Mouse (Mus musculus): ENCODE results near the gene Capza2. TPM values are rescaled to one million over a fixed set of nuclear protein-coding genes. Genes with fewer than 3 reads are reported as not detected.
A peak's percentile ranks its signal among the peaks of the same experiment; 100 is the strongest.

The Capza2 gene
- 44.6 and 73.4 TPM in 2 replicates for total RNA-seq (2012; rRNA removed)

DNA sequence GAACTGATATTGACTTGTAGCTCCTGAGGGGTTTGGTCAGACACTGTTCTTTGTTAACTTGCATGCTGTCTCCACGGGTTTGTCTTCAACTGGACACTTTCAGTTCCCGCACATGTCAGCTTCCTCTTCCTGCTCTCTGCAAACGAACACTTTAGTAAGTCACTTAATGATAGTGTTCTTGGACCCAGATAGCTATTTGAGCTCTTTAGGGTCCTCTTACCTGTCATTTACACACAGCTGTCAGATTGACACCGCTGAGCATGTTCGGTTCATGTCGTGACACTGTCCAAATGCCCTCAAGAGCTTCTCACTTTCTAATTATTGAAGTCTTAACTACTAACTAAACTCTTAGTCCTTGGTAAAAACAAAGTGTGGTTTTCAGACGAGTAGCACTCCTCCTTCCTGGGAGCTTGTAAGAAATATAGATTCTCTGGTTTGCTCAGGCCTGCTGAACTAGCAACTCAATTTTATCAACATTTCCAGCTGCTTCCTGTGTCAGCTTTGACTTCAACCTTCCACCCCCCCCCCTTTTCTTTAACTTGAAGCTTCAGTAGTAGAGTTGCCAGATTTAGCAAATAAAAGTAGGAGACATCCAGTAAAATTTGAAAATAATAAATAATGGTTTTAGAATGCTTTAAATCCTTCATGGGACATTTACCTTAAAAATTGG is at the start of gene Capza2:
Gene Capza2, plus strand, starts transcription at position 620 of the 670 bp plus-strand sequence.
- no peak for DNase-seq (ENCODE audit: low read depth, low spot score)
- in situ Hi-C loops (cut with MboI; ENCODE audit: low sequenced_read_pairs in 2 of 2, unreplicated experiment in 2 of 2): no loop called here
- TF ChIP-seq ZNF384 (IDR thresholded peaks at IDR 0.05; ENCODE audit: low read depth, low read length) (no peak), ZC3H11A (IDR thresholded peaks at IDR 0.05; ENCODE audit: borderline replicate concordance, low read depth, low read length) (no peak), CHD2 (IDR thresholded peaks at IDR 0.05; ENCODE audit: low read depth, low read length) (no peak), HCFC1 (IDR thresholded peaks at IDR 0.05; ENCODE audit: borderline replicate concordance, insufficient read depth, low read length) (no peak), MAFK (IDR thresholded peaks at IDR 0.05; ENCODE audit: insufficient read depth, low read depth, low read length) (no peak)
- Histone ChIP-seq H3K4me1 (ENCODE audit: control insufficient read depth in 2 of 2, insufficient read depth in 2 of 2, low read length in 2 of 2, poor library complexity in 1 of 2) (peaks cover 1 to 7% of the 10 kb centered on the region in 2 experiments; a peak in 1 of 4 replicates), H3K36me3 (ENCODE audit: control insufficient read depth, insufficient read depth, low read length, poor library complexity, severe bottlenecking) (no peaks in the 10 kb centered on the region), H3K9me3 (ENCODE audit: control insufficient read depth, insufficient read depth, low read depth, low read length) (no peaks in the 10 kb centered on the region), H3K27ac (ENCODE audit: insufficient read depth, low read depth, low read length, poor library complexity, severe bottlenecking) (peak within 1 kb of the TSS; percentile 80; the same call in 1 of the 2 replicates), H3K9ac (ENCODE audit: insufficient read depth, low read depth, low read length, poor library complexity, severe bottlenecking) (peak within 1 kb of the TSS; percentile 83), H3K4me3 (ENCODE audit: insufficient read depth in 1 of 2, low read depth in 1 of 2, low read length in 2 of 2, poor library complexity in 1 of 2, severe bottlenecking in 1 of 2) (peak within 1 kb of the TSS; percentile 89 to 93)

DNA sequence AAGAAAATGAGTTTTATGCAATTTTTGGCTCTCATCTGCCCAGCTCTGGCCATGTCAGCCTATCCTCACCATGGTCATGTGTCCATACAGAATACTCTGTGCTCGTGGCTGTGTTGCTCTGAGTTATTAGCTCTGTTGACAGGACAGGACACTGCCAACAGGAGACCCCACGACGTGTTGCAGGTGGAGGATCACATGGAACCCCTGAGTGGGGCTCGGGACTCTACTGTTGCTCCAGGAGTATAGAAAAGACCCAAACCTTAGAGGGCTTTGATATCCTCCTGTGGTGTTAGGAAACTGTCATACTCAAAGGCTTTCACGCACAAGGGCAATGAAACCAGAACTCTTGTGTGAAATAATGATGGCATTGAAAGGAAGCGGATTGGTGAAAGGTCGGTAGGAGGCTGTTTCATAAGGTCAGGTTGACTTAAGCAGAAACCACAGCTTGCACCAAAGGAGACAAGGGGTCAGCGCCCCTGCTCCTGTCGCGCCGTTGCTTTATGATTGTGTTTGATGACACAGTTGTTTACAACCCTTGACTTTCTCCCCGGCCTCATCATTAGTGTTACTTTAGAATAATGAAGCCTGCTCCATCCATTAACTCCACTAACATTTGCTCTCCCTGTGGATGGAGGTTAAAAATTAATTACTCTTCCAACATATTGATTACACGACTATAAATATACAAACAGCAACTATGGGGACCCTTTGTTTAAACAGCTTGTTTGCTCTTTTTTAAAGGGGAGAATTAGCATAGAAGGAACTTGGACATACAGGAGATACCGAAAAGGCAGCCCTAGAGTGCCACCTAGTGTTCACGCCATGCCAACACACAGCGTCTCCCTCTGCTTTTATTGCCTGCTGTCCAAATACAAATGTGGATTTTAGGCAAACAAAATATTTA is 46.7 kb upstream of the Capza2 start:
- H3K9me3 ChIP-seq (ENCODE audit: control insufficient read depth, insufficient read depth, low read depth, low read length): no peaks in the 10 kb centered on the region
- H3K4me1 ChIP-seq (ENCODE audit: control insufficient read depth in 2 of 2, insufficient read depth in 2 of 2, low read length in 2 of 2, poor library complexity in 1 of 2): no peaks in the 10 kb centered on the region
- no peak overlapping the region for H3K9ac ChIP-seq (ENCODE audit: insufficient read depth, low read depth, low read length, poor library complexity, severe bottlenecking)
- no peak overlapping the region for H3K4me3 ChIP-seq (ENCODE audit: insufficient read depth in 1 of 2, low read depth in 1 of 2, low read length in 2 of 2, poor library complexity in 1 of 2, severe bottlenecking in 1 of 2)
- DNase-seq (ENCODE audit: low read depth, low spot score): peak; percentile 54
- in situ Hi-C loops (cut with MboI; ENCODE audit: low sequenced_read_pairs in 2 of 2, unreplicated experiment in 2 of 2): loop anchor here (25.0 kb wide), 2 partner anchors 227 to 552 kb away; no protein-coding TSS in a partner anchor
- TF ChIP-seq ZNF384 (IDR thresholded peaks at IDR 0.05; ENCODE audit: low read depth, low read length): no peak
- peak; percentile 93 for TF ChIP-seq ZC3H11A (IDR thresholded peaks at IDR 0.05; ENCODE audit: borderline replicate concordance, low read depth, low read length)
- no peak for TF ChIP-seq CHD2 (IDR thresholded peaks at IDR 0.05; ENCODE audit: low read depth, low read length)
- no peak for TF ChIP-seq HCFC1 (IDR thresholded peaks at IDR 0.05; ENCODE audit: borderline replicate concordance, insufficient read depth, low read length)
- no peaks in the 10 kb centered on the region for H3K36me3 ChIP-seq (ENCODE audit: control insufficient read depth, insufficient read depth, low read length, poor library complexity, severe bottlenecking)
- H3K27ac ChIP-seq (ENCODE audit: insufficient read depth, low read depth, low read length, poor library complexity, severe bottlenecking): no peak overlapping the region

DNA sequence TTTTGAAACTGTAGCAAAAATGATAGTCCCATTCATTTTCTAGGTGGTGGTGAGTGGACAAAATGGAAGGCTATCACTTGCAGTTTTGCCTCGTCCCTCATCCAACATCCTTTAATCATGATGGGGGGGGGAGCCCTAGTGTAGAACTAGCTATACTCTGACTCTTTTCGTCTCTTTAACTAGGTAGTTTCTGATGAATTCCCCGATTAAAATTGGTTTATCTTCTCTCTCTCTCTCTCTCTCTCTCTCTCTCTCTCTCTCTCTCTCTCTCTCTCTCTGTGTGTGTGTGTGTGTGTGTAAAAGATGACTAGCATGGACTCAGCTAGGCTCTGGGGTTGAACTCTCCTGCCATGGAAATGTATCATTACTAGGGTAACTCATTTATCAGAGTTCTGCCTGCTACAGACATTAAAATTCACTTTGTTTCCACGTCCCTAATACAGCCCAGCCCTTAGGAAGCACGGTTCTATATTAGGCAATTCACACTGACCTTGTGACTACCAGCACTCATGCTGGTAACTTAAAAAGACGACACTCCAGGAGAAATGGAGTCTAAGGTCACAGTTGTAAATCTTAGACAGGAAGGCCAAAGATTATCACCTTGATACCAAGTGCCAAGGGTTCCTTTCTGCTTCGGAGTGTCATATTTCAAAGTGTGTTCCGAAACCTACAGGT is 45.9 kb upstream of the Capza2 start:
- Histone ChIP-seq H3K9ac (ENCODE audit: insufficient read depth, low read depth, low read length, poor library complexity, severe bottlenecking) (no peak overlapping the region), H3K4me3 (ENCODE audit: insufficient read depth in 1 of 2, low read depth in 1 of 2, low read length in 2 of 2, poor library complexity in 1 of 2, severe bottlenecking in 1 of 2) (no peak overlapping the region), H3K9me3 (ENCODE audit: control insufficient read depth, insufficient read depth, low read depth, low read length) (no peaks in the 10 kb centered on the region), H3K4me1 (ENCODE audit: control insufficient read depth in 2 of 2, insufficient read depth in 2 of 2, low read length in 2 of 2, poor library complexity in 1 of 2) (no peaks in the 10 kb centered on the region), H3K27ac (ENCODE audit: insufficient read depth, low read depth, low read length, poor library complexity, severe bottlenecking) (no peak overlapping the region), H3K36me3 (ENCODE audit: control insufficient read depth, insufficient read depth, low read length, poor library complexity, severe bottlenecking) (no peaks in the 10 kb centered on the region)
- DNase-seq (ENCODE audit: low read depth, low spot score): no peak
- in situ Hi-C loops (cut with MboI; ENCODE audit: low sequenced_read_pairs in 2 of 2, unreplicated experiment in 2 of 2): loop anchor here (10.0 to 25.0 kb wide), 4 partner anchors 215 to 553 kb away; no protein-coding TSS in a partner anchor
- no peak for TF ChIP-seq ZNF384 (IDR thresholded peaks at IDR 0.05; ENCODE audit: low read depth, low read length)
- no peak for TF ChIP-seq HCFC1 (IDR thresholded peaks at IDR 0.05; ENCODE audit: borderline replicate concordance, insufficient read depth, low read length)
- no peak for TF ChIP-seq ZC3H11A (IDR thresholded peaks at IDR 0.05; ENCODE audit: borderline replicate concordance, low read depth, low read length)
- TF ChIP-seq CHD2 (IDR thresholded peaks at IDR 0.05; ENCODE audit: low read depth, low read length): no peak
- no peak for TF ChIP-seq MAFK (IDR thresholded peaks at IDR 0.05; ENCODE audit: insufficient read depth, low read depth, low read length)

DNA sequence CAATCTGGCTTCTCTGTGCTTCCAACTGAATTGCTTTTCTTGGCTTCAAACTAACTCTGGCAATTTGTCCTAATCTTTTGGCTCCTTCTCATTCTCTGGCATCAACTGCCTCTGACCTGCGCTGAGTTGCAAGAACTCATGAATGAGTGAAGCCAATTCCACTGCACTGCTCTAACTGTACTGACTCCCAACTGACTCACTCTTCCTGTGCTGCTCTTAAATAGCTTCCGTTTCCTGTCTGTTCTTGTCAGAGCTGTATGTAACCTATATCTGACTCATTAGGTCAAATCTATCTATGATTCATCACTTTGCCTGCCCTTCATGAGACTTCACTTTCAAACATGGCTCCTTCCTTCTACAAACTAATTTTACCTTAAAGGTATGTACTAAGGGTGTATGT is 42.1 kb upstream of the Capza2 start:
- H3K4me1 ChIP-seq (ENCODE audit: control insufficient read depth in 2 of 2, insufficient read depth in 2 of 2, low read length in 2 of 2, poor library complexity in 1 of 2): no peaks in the 10 kb centered on the region
- no peak overlapping the region for H3K9ac ChIP-seq (ENCODE audit: insufficient read depth, low read depth, low read length, poor library complexity, severe bottlenecking)
- no peak for DNase-seq (ENCODE audit: low read depth, low spot score)
- no peaks in the 10 kb centered on the region for H3K9me3 ChIP-seq (ENCODE audit: control insufficient read depth, insufficient read depth, low read depth, low read length)
- H3K36me3 ChIP-seq (ENCODE audit: control insufficient read depth, insufficient read depth, low read length, poor library complexity, severe bottlenecking): no peaks in the 10 kb centered on the region
- no peak overlapping the region for H3K27ac ChIP-seq (ENCODE audit: insufficient read depth, low read depth, low read length, poor library complexity, severe bottlenecking)
- H3K4me3 ChIP-seq (ENCODE audit: insufficient read depth in 1 of 2, low read depth in 1 of 2, low read length in 2 of 2, poor library complexity in 1 of 2, severe bottlenecking in 1 of 2): no peak overlapping the region
- TF ChIP-seq MAFK (IDR thresholded peaks at IDR 0.05; ENCODE audit: insufficient read depth, low read depth, low read length) (no peak), HCFC1 (IDR thresholded peaks at IDR 0.05; ENCODE audit: borderline replicate concordance, insufficient read depth, low read length) (no peak), ZC3H11A (IDR thresholded peaks at IDR 0.05; ENCODE audit: borderline replicate concordance, low read depth, low read length) (no peak), CHD2 (IDR thresholded peaks at IDR 0.05; ENCODE audit: low read depth, low read length) (no peak), ZNF384 (IDR thresholded peaks at IDR 0.05; ENCODE audit: low read depth, low read length) (no peak)
- in situ Hi-C loops (cut with MboI; ENCODE audit: low sequenced_read_pairs in 2 of 2, unreplicated experiment in 2 of 2): loop anchor here (10.0 to 25.0 kb wide), 4 partner anchors 219 to 557 kb away; no protein-coding TSS in a partner anchor

Data from ES-E14 (cell line).